Mouse (Mus musculus) testis, adult 2 months (tissue): ENCODE measurements around the gene Errfi1. TPM values are rescaled to one million over a fixed set of nuclear protein-coding genes. Genes with fewer than 3 reads are reported as not detected.

Experiments
- H3K27ac ChIP-seq: fragments of 200-500 bp; 2 replicates; pipeline ENCODE4 v1.5.1; 2012; ENCODE audit warnings: low read depth, low read length; ENCODE audit not compliant: control insufficient read depth, insufficient read depth
- H3K27me3 ChIP-seq: fragments of 200-500 bp; 2 replicates; pipeline ENCODE4 v1.6.1; 2012; ENCODE audit warnings: mild to moderate bottlenecking, low read length, moderate library complexity; ENCODE audit not compliant: control insufficient read depth, insufficient read depth
- H3K36me3 ChIP-seq: fragments of 200-500 bp; 2 replicates; pipeline ENCODE4 v1.6.1; 2012; ENCODE audit warnings: mild to moderate bottlenecking, low read length; ENCODE audit not compliant: control insufficient read depth, insufficient read depth
- H3K4me1 ChIP-seq: fragments of 200-500 bp; 2 replicates; pipeline ENCODE4 v1.6.1; 2012; ENCODE audit warnings: low read length; ENCODE audit not compliant: control insufficient read depth, insufficient read depth
- H3K4me3 ChIP-seq: fragments of 200-500 bp; 2 replicates; pipeline ENCODE4 v1.5.1; 2012; ENCODE audit warnings: low read depth, mild to moderate bottlenecking, low read length, moderate library complexity, mixed read lengths; ENCODE audit not compliant: control insufficient read depth
- CTCF ChIP-seq: fragments of 200-500 bp; IDR thresholded peaks from 2 replicates; pipeline ENCODE4 v1.5.1; 2012; ENCODE audit warnings: low read depth, mild to moderate bottlenecking, inconsistent platforms, low read length, moderate library complexity; ENCODE audit not compliant: control insufficient read depth, insufficient read depth, insufficient replicate concordance
- POLR2A ChIP-seq: fragments of 200-500 bp; IDR thresholded peaks from 2 replicates; pipeline ENCODE4 v1.6.1; 2012; ENCODE audit warnings: low read depth, mild to moderate bottlenecking, inconsistent platforms, low read length, moderate library complexity; ENCODE audit not compliant: control insufficient read depth
- polyA plus RNA-seq: library from polyadenylated mRNA; depleted of rRNA; stranded (reverse); fragments of >200 nt; gene quantifications from 2 replicates; pipeline ENCODE4 v1.2.3, GENCODE M21; 2012

Gene Errfi1
- polyA plus RNA-seq, 1 experiment = 10.6 TPM

DNA sequence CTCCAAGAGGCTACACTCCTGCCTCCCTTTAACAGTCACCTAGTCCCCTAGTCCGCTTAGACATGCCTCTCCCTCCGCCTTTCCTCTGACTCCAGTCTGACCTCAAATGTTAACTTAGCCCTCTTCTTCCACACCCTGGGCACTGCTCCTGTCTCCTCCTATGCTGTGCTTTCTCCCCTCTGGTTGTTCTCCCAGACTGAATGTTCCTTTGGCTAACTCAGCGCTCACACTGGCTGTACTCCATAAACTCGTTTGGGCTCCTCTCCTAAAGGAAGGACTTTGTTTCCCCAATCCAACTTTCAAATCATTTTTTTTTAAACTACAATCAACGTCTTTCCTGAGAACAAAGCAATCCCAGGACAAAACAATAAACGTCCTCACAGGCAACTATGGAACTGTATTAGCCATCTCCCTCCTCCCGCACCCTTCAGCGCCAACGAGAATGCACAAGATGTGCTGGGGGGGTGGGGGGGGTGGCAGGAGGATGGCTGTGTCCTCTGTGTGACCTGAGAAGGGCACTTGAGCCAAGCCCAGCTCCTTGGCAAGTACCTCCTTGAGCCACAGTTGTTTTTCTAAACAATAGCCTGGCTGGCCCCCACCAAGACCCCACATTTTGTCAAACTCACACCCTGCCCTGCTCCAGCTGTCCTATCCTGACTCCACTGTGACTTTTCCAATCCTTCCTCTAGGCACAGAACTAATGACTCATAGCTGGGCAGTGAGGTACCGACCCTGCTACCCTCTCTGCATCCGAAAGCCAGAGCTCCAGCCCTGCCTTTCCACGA, 34.4 kb upstream of the Errfi1 start:
- H3K4me3 ChIP-seq = no peak overlapping the region
- H3K27ac ChIP-seq = no peak overlapping the region
- H3K4me1 ChIP-seq = no peaks in the 10 kb centered on the region

DNA sequence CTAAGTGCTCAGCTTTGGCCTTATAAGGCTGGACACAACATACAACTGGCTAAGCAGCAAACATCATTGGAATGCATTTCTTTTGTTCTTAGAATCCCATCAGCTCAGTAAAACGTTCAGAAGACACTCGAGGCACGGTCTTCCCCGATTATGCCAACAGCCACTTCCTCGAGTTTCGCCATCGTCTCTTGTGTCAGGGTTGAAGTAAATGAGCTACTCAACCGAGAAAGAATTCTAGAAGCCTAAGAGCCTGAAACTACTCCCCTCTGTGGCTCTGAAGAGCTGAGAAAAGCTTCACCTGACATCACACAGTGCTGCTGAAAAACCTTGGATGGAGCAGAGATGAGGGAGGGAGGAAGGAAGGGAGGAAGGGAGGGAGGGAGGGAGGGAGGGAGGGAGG, 32.3 kb upstream of the Errfi1 start:
- TF ChIP-seq POLR2A = no peak
- no peak for TF ChIP-seq CTCF
- H3K4me3 ChIP-seq = no peak overlapping the region
- H3K36me3 ChIP-seq = no peaks in the 10 kb centered on the region
- H3K4me1 ChIP-seq = no peaks in the 10 kb centered on the region
- no peak overlapping the region for H3K27ac ChIP-seq
- H3K27me3 ChIP-seq = no peaks in the 10 kb centered on the region

More for the DNA sequence above, 34.4 kb upstream of the Errfi1 start:
- no peaks in the 10 kb centered on the region for H3K36me3 ChIP-seq
- H3K27me3 ChIP-seq = no peaks in the 10 kb centered on the region
- TF ChIP-seq POLR2A (no peak), CTCF (no peak)

DNA sequence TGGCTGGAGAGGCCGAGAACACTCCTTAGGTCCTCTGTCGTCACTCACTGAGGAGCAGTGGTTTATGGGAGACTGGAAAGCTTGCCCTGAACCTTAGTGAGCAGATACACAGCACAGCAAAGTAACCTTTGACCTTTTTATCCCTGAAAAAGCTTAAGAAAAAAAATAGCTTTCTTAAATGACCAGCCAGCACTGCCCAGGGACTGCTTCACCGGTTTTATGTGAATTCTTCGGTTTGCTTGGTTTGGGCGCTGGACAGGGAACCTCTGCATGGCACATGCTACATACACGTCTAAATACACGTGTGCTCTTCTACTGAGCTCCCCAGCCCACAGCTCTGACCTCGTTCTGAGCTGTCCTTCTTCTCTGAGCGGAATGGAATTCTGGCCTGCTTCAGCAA, 31.1 kb upstream of the Errfi1 start:
- TF ChIP-seq CTCF = no peak
- no peak for TF ChIP-seq POLR2A
- H3K27me3 ChIP-seq = no peaks in the 10 kb centered on the region
- no peak overlapping the region for H3K27ac ChIP-seq
- H3K36me3 ChIP-seq = no peaks in the 10 kb centered on the region
- H3K4me3 ChIP-seq = no peak overlapping the region
- no peaks in the 10 kb centered on the region for H3K4me1 ChIP-seq

DNA sequence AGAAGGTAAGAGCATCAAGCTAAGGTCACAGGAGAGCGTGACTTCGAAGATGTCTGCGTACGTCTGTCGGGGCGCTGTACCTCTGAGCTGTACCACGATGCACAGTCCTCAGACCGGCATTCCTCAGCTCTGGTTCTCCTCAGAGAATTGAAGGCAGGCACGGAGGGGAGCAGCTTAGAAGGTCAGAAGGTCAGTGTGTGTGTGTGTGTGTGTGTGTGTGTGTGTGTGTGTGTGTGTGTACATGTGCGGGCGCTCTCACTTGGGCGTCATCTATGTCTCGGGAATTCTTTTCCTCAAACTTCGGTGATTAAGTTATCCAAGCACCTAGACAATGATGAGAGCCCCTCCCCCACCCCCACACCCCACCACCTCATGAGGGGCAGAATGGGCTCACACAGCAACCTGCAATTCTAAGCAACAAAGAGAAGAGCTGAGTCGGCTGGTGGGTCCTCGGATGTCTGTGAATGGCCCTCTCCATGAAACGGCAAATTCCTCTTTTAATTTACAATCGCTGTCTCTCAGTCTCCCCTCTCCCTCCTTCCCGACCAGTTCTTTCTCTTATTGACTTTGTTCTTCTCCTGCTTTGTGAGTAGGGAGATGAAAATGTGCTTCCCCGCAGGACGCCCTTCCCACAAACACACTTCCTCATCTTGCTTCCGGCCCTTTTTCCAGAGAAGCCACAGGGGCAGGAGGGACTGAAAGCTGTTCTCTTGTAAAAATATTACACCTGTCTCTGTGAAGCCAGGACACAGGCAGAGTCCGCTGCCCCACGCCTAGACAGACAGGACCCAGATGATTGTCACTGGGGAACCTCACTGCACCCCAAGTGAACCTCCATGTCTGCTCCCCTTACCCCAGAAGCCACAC, 29.9 kb upstream of the Errfi1 start:
- Histone ChIP-seq H3K27me3 (no peaks in the 10 kb centered on the region), H3K4me3 (no peak overlapping the region), H3K27ac (no peak overlapping the region), H3K36me3 (no peaks in the 10 kb centered on the region), H3K4me1 (no peaks in the 10 kb centered on the region)
- TF ChIP-seq POLR2A = no peak
- no peak for TF ChIP-seq CTCF

DNA sequence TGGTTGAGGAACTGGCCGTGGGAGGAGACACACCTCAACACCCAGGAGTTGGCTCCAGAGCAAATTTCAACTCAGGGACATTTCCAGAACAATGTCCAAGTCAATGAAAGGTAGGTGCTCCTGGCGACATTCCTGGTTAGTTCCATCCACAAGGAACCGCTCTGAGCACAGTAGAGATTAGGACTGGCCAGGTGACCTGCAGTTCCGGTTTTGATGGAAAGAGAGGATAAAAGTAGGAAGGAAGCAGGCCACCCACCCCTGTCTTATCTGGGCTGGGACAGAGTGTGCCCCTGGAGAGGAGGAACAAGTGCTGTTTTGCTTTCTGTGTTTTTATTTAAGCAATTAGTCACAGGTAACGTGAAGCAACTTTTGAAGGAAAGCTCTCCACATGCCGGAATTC, 28.8 kb upstream of the Errfi1 start:
- Histone ChIP-seq H3K27ac (no peak overlapping the region), H3K27me3 (no peaks in the 10 kb centered on the region), H3K4me3 (no peak overlapping the region), H3K4me1 (no peaks in the 10 kb centered on the region), H3K36me3 (no peaks in the 10 kb centered on the region)
- TF ChIP-seq CTCF (no peak), POLR2A (no peak)

DNA sequence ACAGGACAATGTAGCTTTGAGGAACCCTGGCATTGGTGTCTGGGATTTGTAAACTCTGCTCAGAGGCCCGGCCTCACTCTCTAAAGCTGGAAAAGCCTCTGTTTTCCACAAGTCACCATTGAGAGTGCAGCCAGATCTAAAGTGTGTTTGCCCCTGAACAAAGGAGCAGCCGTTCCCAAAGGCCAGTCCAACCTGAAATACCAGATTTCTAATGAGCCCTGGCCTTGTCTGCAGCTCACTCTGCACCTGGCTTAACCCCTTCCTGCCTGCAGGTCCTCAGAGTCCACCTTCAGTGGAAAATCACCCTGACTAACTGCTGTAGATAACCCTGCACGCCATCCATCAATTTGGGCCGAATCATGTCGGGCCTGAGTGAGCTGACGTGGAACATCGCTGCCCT, 28.2 kb upstream of the Errfi1 start:
- Histone ChIP-seq H3K4me1 (no peaks in the 10 kb centered on the region), H3K4me3 (no peak overlapping the region), H3K27me3 (no peaks in the 10 kb centered on the region), H3K27ac (no peak overlapping the region), H3K36me3 (no peaks in the 10 kb centered on the region)
- TF ChIP-seq POLR2A = no peak
- no peak for TF ChIP-seq CTCF

DNA sequence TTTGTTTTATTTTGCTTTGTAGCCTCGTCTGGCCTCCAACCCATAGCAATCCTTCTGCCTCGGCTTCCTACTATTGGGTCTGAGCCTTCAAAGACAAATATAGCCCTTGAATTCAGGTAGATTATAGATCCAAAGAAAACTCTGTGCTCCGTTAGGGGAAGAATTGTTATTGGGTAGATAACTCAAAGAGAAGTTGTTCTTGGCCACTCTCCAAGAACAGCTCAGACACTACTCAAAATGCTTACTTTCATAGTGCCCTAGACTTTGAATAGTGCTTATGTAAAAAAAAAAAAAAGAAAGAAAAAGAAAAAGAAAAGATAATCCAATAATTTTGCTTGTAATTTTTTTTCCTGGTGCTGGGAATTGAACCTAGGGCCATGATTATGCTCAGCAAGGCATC, 22.4 kb upstream of the Errfi1 start:
- TF ChIP-seq CTCF = no peak
- no peak for TF ChIP-seq POLR2A
- no peak overlapping the region for H3K4me3 ChIP-seq
- H3K27ac ChIP-seq = no peak overlapping the region
- H3K36me3 ChIP-seq = no peaks in the 10 kb centered on the region
- H3K4me1 ChIP-seq = peaks cover 3% of the 10 kb centered on the region
- no peaks in the 10 kb centered on the region for H3K27me3 ChIP-seq
